Mouse (Mus musculus): ENCODE measurements around the gene Rps21.

- TF ChIP-seq CTCF (IDR thresholded peaks at IDR 0.05; ENCODE audit: insufficient read depth, low read length) (no peak), POLR2A (IDR thresholded peaks at IDR 0.05; ENCODE audit: borderline replicate concordance, extremely low read depth, low read depth, low read length) (no peak)
These were observed 19.4 kb upstream of the Rps21 start for GRCm38 (mm10) chr2:180237601-180238345.

Measured in lung, adult 2 months (tissue).